Mouse (Mus musculus) forebrain, embryonic 15.5 days (tissue): ENCODE results near the gene Fbxo2. TPM values are rescaled to one million over a fixed set of nuclear protein-coding genes. Genes with fewer than 3 reads are reported as not detected.
"Not testable (repeated sequence)": the region's sequence is repeated elsewhere in the genome, so short reads cannot be mapped to it uniquely, and the experiment has no call there.

ENCODE experiments used
- ATAC-seq: fragments of 200-750 bp; cut with Nextera tagmentation; replicated peaks from 2 replicates; pipeline ENCODE4 v1.8.0; 2017; ENCODE audit warnings: mild to moderate bottlenecking, moderate TSS enrichment, moderate library complexity
- H3K27ac ChIP-seq: fragments of 300-500 bp; sonication (generic); replicated peaks from 2 replicates; pipeline ENCODE4 v1.5.1; 2015; ENCODE audit warnings: mild to moderate bottlenecking, inconsistent platforms
- H3K27me3 ChIP-seq: fragments of 300-500 bp; sonication (generic); 2 replicates; pipeline ENCODE4 v1.6.1; 2015; ENCODE audit warnings: inconsistent platforms
- H3K36me3 ChIP-seq: fragments of 300-500 bp; sonication (generic); 2 replicates; pipeline ENCODE4 v1.6.1; 2015; ENCODE audit warnings: mild to moderate bottlenecking, inconsistent platforms
- H3K4me1 ChIP-seq: fragments of 300-500 bp; sonication (generic); 2 replicates; pipeline ENCODE4 v1.6.1; 2015; ENCODE audit warnings: inconsistent platforms
- H3K4me2 ChIP-seq: fragments of 300-500 bp; sonication (generic); replicated peaks from 2 replicates; pipeline ENCODE4 v1.6.1; 2015; ENCODE audit warnings: mild to moderate bottlenecking, inconsistent platforms
- H3K4me3 ChIP-seq: fragments of 300-500 bp; sonication (generic); 2 replicates; pipeline ENCODE4 v1.5.1; 2015; ENCODE audit warnings: mild to moderate bottlenecking, inconsistent platforms
- H3K9ac ChIP-seq: fragments of 300-500 bp; sonication (generic); replicated peaks from 2 replicates; pipeline ENCODE4 v1.6.1; 2015; ENCODE audit warnings: mild to moderate bottlenecking, inconsistent platforms
- H3K9me3 ChIP-seq: fragments of 300-500 bp; sonication (generic); 2 replicates; pipeline ENCODE4 v1.6.1; 2016; ENCODE audit warnings: inconsistent platforms
- WGBS: fragments of 180-500 bp; shearing (Covaris S2); methylation state at CpG from one replicate; pipeline ENCODE4 v1.1.7; 2015; ENCODE audit warnings: mixed read lengths; 5-methylcytosine and 5-hydroxymethylcytosine counted together
- polyA plus RNA-seq: library from polyadenylated mRNA; unstranded; fragments of >200 nt; fragmentation: Nextera tagmentation; extraction: Ambion mirVana; gene quantifications from 2 replicates; pipeline ENCODE4 v1.2.1, GENCODE M21; 2015

The Fbxo2 gene
- polyA plus RNA-seq, 1 experiment from 2014 or later = 4.7 TPM

DNA sequence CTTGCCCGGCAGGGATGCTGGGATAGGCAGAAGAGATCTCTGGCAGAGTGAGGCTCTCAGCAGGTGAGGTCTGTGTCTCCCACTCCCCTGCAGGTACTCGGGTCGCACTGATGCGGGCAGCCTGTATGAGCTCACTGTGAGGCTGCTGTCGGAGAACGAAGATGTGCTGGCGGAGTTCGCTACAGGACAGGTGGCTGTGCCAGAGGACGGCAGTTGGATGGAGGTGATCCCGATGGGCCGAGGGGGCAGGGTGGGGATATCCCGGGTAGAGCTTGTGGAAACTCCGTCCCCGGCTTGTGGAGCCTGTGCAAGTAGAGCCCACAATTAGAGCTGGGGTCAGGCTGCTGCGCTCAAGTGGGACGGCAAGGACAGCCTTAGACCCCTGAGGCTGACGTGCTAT is 5.1 kb downstream of the Fbxo2 start:
- peak overlapping the region; percentile 5; the same call in 1 of the 2 replicates for H3K4me3 ChIP-seq
- H3K4me2 ChIP-seq = no peak overlapping the region
- H3K27ac ChIP-seq = no peak overlapping the region
- no peak overlapping the region for H3K9ac ChIP-seq
- H3K27me3 ChIP-seq = peaks cover 67% of the 10 kb centered on the region
- no peaks in the 10 kb centered on the region for H3K9me3 ChIP-seq
- WGBS = 5% methylated on average over 17 of the region's 17 CpGs
- no peaks in the 10 kb centered on the region for H3K36me3 ChIP-seq
- peaks cover 37% of the 10 kb centered on the region for H3K4me1 ChIP-seq
- ATAC-seq = no peak

DNA sequence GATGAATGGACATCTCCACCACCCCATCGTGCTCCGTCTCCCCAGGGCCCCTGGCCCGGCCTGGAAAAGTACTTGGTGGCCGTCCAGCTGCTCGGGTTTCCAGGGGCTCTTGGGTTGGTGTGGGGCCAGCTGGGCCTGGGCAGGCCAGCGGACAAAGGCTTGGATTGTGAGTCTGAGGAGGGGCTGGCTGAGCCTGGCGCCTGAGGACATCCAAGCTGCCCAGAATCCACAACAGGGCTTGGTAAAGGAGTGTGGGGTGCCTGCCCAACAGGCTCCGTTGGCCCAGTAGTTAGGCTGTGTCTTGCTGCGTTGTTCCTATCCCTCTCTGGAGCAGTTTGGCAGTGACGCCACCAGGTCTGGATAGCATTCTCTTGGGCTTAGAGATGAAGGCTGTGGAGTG is 6.0 kb downstream of the Fbxo2 start:
- Histone ChIP-seq H3K9ac (no peak overlapping the region), H3K27me3 (peaks cover 60% of the 10 kb centered on the region), H3K36me3 (no peaks in the 10 kb centered on the region), H3K9me3 (no peaks in the 10 kb centered on the region), H3K4me2 (peak overlapping the region; percentile 33), H3K4me1 (peaks cover 32% of the 10 kb centered on the region), H3K4me3 (peak overlapping the region; percentile 17), H3K27ac (peak overlapping the region; percentile 54)
- ATAC-seq = peak; percentile 75
- 3% methylated on average over 10 of the region's 10 CpGs for WGBS

- Histone ChIP-seq H3K9ac (no peak overlapping the region), H3K27ac (peak overlapping the region; percentile 54), H3K4me1 (peaks cover 32% of the 10 kb centered on the region), H3K36me3 (no peaks in the 10 kb centered on the region), H3K9me3 (no peaks in the 10 kb centered on the region), H3K4me2 (peak overlapping the region; percentile 33), H3K4me3 (peak overlapping the region; percentile 17), H3K27me3 (peaks cover 55% of the 10 kb centered on the region)
- 10% methylated on average over 4 of the region's 4 CpGs for WGBS
- ATAC-seq = peak; percentile 19; the same call in 1 of the 2 replicates
These were observed 6.6 kb downstream of the Fbxo2 start for GRCm38 (mm10) chr4:148166986-148167385.

DNA sequence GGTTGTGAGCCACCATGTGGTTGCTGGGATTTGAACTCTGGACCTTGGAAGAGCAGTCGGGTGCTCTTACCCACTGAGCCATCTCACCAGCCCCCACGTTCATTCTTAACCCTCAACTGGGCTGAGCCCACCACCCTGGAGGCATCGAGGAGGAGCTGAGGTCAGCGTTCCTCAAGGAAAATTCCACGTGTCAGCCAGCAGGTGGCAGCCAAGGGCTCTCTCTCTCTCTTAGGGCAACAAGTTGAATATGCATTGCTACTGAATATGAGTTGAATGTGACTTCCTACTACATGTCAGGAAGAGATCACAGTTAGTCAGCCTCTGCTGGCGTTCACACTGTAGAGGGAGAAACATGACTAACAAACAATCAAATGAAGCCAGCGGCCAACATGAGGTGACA is 7.9 kb downstream of the Fbxo2 start:
- no peak for ATAC-seq
- Histone ChIP-seq H3K36me3 (no peaks in the 10 kb centered on the region), H3K27me3 (peaks cover 55% of the 10 kb centered on the region), H3K27ac (no peak overlapping the region), H3K4me2 (no peak overlapping the region), H3K4me1 (peaks cover 32% of the 10 kb centered on the region), H3K9me3 (no peaks in the 10 kb centered on the region), H3K9ac (no peak overlapping the region), H3K4me3 (no peak overlapping the region)
- 30% methylated on average over 7 of the region's 7 CpGs for WGBS

- ATAC-seq = no peak
- whole genome bisulfite sequencing = 19% methylated on average over 15 of the region's 15 CpGs
- no peak overlapping the region for H3K4me2 ChIP-seq
- peaks cover 53% of the 10 kb centered on the region for H3K27me3 ChIP-seq
- H3K4me1 ChIP-seq = peaks cover 35% of the 10 kb centered on the region
- no peak overlapping the region for H3K9ac ChIP-seq
- H3K9me3 ChIP-seq = no peaks in the 10 kb centered on the region
- no peaks in the 10 kb centered on the region for H3K36me3 ChIP-seq
- no peak overlapping the region for H3K4me3 ChIP-seq
- H3K27ac ChIP-seq = no peak overlapping the region
These were observed 9.2 kb downstream of the Fbxo2 start for GRCm38 (mm10) chr4:148169586-148169985.

GRCm38 (mm10) chr4:148170842-148171241 is 10.4 kb downstream of the Fbxo2 start:
- ATAC-seq = no peak
- Histone ChIP-seq H3K9me3 (no peaks in the 10 kb centered on the region), H3K4me1 (peaks cover 25% of the 10 kb centered on the region), H3K36me3 (no peaks in the 10 kb centered on the region), H3K27ac (no peak overlapping the region), H3K9ac (no peak overlapping the region), H3K4me2 (no peak overlapping the region), H3K4me3 (no peak overlapping the region), H3K27me3 (peaks cover 49% of the 10 kb centered on the region)
- 2% methylated on average over 2 of the region's 2 CpGs for WGBS

GRCm38 (mm10) chr4:148171261-148171660 is 10.8 kb downstream of the Fbxo2 start:
- H3K4me1 ChIP-seq = peaks cover 21% of the 10 kb centered on the region
- WGBS = 6% methylated on average over 3 of the region's 3 CpGs

GRCm38 (mm10) chr4:148173811-148174494 is 13.5 kb downstream of the Fbxo2 start:
- H3K4me2 ChIP-seq = peak overlapping the region; percentile 53
- no peaks in the 10 kb centered on the region for H3K36me3 ChIP-seq
- peak; percentile 36; the same call in 1 of the 2 replicates for ATAC-seq
- no peaks in the 10 kb centered on the region for H3K9me3 ChIP-seq
- H3K4me1 ChIP-seq = peaks cover 14% of the 10 kb centered on the region
- 1% methylated on average over 30 of the region's 30 CpGs for WGBS
- H3K27me3 ChIP-seq = peaks cover 54% of the 10 kb centered on the region
- peak overlapping the region; percentile 53 for H3K27ac ChIP-seq
- peak overlapping the region; percentile 34 for H3K4me3 ChIP-seq
- peak overlapping the region; percentile 45 for H3K9ac ChIP-seq

More at GRCm38 (mm10) chr4:148171261-148171660, 10.8 kb downstream of the Fbxo2 start:
- peaks cover 47% of the 10 kb centered on the region for H3K27me3 ChIP-seq
- no peak overlapping the region for H3K4me3 ChIP-seq
- H3K9ac ChIP-seq = no peak overlapping the region
- no peak overlapping the region for H3K27ac ChIP-seq
- ATAC-seq = no peak
- H3K36me3 ChIP-seq = no peaks in the 10 kb centered on the region
- no peak overlapping the region for H3K4me2 ChIP-seq
- no peaks in the 10 kb centered on the region for H3K9me3 ChIP-seq

GRCm38 (mm10) chr4:148174495-148174862 is 14.1 kb downstream of the Fbxo2 start:
- 3% methylated on average over 12 of the region's 12 CpGs for WGBS
- Histone ChIP-seq H3K36me3 (no peaks in the 10 kb centered on the region), H3K9me3 (no peaks in the 10 kb centered on the region), H3K27ac (0 out of 2 replicates have a peak overlapping the region, but pooled peaks have one; percentile 53), H3K27me3 (peaks cover 51% of the 10 kb centered on the region), H3K4me3 (peak overlapping the region; percentile 34), H3K4me1 (peaks cover 14% of the 10 kb centered on the region), H3K4me2 (peak overlapping the region; percentile 53), H3K9ac (peak overlapping the region; percentile 45)
- ATAC-seq = no peak

- not testable (repeated sequence) for H3K4me3 ChIP-seq, H3K36me3 ChIP-seq, H3K9me3 ChIP-seq, H3K4me2 ChIP-seq, ATAC-seq, H3K9ac ChIP-seq, H3K27ac ChIP-seq
- H3K27me3 ChIP-seq = peaks cover 44% of the 10 kb centered on the region
- H3K4me1 ChIP-seq = peaks cover 14% of the 10 kb centered on the region
- WGBS = 78% methylated on average over 5 of the region's 6 CpGs
These were observed 16.2 kb downstream of the Fbxo2 start for GRCm38 (mm10) chr4:148176603-148177002.

GRCm38 (mm10) chr4:148177716-148178115 is 17.3 kb downstream of the Fbxo2 start:
- peaks cover 38% of the 10 kb centered on the region for H3K27me3 ChIP-seq
- no peak overlapping the region for H3K4me3 ChIP-seq
- no peak overlapping the region for H3K27ac ChIP-seq
- H3K4me1 ChIP-seq = peaks cover 14% of the 10 kb centered on the region
- ATAC-seq = no peak
- no peaks in the 10 kb centered on the region for H3K9me3 ChIP-seq
- H3K4me2 ChIP-seq = no peak overlapping the region
- no peaks in the 10 kb centered on the region for H3K36me3 ChIP-seq
- H3K9ac ChIP-seq = no peak overlapping the region

- no peak for ATAC-seq
These were observed 21.1 kb downstream of the Fbxo2 start for GRCm38 (mm10) chr4:148181483-148181882.

DNA sequence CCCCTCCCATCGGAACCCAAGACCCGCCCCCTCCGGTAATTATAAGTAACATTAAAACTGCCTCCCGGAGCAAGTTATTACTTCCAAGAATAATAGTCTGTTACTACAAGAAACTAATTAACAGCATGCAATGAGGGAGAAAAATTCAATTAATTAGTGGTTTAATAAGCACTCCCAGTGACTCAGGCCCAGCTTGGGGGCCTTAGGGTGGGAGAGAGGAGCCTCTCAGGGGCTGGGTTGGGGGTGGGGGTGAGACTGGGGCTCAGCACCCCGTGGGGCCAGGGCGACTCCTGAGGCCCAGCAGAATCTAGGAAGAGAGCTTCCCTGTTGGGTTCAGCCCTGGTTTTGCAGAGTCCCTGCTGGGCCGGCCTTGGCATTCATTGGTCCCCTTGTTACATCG is 21.9 kb downstream of the Fbxo2 start:
- ATAC-seq = peak; percentile 43; the same call in 1 of the 2 replicates
- Histone ChIP-seq H3K27me3 (peaks cover 14% of the 10 kb centered on the region), H3K27ac (no peak overlapping the region), H3K9me3 (no peaks in the 10 kb centered on the region), H3K4me3 (no peak overlapping the region), H3K36me3 (no peaks in the 10 kb centered on the region), H3K4me2 (no peak overlapping the region), H3K4me1 (no peaks in the 10 kb centered on the region), H3K9ac (no peak overlapping the region)
- WGBS = 18% methylated on average over 8 of the region's 8 CpGs

More at GRCm38 (mm10) chr4:148181483-148181882, 21.1 kb downstream of the Fbxo2 start:
- H3K27ac ChIP-seq = no peak overlapping the region
- peaks cover 18% of the 10 kb centered on the region for H3K27me3 ChIP-seq
- no peaks in the 10 kb centered on the region for H3K9me3 ChIP-seq
- no peak overlapping the region for H3K4me2 ChIP-seq
- H3K36me3 ChIP-seq = no peaks in the 10 kb centered on the region
- H3K9ac ChIP-seq = no peak overlapping the region
- no peak overlapping the region for H3K4me3 ChIP-seq
- 81% methylated on average over 12 of the region's 12 CpGs for WGBS
- H3K4me1 ChIP-seq = no peaks in the 10 kb centered on the region
